Mouse (Mus musculus) kidney, adult 2 months (tissue): ENCODE measurements around the gene Sipa1.

Source experiments
- CTCF ChIP-seq: fragments of 200-500 bp; conservative IDR thresholded peaks from 2 replicates; pipeline ENCODE4 v1.5.1; 2011; ENCODE audit warnings: low read depth, mild to moderate bottlenecking, control low read depth, low read length, moderate library complexity, mixed read lengths; ENCODE audit not compliant: insufficient read depth, insufficient read length
- POLR2A ChIP-seq: fragments of 200-500 bp; IDR thresholded peaks from one replicate; pipeline ENCODE4 v1.6.1; 2011; ENCODE audit warnings: low read depth, low read length, control low read depth

DNA sequence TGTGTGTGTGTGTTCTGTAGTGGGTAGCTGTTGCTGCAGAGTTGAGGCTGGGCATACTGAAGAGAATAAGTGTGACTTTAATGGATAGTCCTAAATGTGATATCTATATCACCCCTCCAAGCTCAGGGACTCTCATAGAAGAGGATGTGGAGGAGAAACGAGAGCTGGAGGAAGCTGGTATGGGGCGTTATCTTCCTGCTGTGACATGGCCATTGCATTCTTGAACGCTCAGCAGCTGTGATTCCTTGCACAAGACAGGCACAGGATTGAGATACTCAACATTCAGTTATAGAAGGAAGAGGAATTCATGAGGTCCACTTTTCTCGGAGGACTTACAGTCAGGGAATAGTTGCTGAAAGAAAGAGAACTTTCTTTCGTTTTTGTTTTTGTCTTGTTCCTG is 41.6 kb downstream of the Sipa1 start:
- TF ChIP-seq POLR2A (no peak), CTCF (no peak)
